Mouse (Mus musculus): ENCODE data around the gene Dgki.

GRCm38 (mm10) chr6:36988800-36989199, 311.2 kb downstream of the Dgki start:
- no peak for TF ChIP-seq CTCF (IDR thresholded peaks at IDR 0.05; ENCODE audit: low read depth)
- no peak for TF ChIP-seq EP300 (IDR thresholded peaks at IDR 0.05; ENCODE audit: low read depth)
